Mouse (Mus musculus): ENCODE data around the gene Gstt1. TPM values are rescaled to one million over a fixed set of nuclear protein-coding genes. Genes with fewer than 3 reads are reported as not detected.
A peak's percentile ranks its signal among the peaks of the same experiment; 100 is the strongest.

Gstt1 gene
- polyA plus RNA-seq, 1 experiment from 2014 or later: 6.3 TPM

DNA sequence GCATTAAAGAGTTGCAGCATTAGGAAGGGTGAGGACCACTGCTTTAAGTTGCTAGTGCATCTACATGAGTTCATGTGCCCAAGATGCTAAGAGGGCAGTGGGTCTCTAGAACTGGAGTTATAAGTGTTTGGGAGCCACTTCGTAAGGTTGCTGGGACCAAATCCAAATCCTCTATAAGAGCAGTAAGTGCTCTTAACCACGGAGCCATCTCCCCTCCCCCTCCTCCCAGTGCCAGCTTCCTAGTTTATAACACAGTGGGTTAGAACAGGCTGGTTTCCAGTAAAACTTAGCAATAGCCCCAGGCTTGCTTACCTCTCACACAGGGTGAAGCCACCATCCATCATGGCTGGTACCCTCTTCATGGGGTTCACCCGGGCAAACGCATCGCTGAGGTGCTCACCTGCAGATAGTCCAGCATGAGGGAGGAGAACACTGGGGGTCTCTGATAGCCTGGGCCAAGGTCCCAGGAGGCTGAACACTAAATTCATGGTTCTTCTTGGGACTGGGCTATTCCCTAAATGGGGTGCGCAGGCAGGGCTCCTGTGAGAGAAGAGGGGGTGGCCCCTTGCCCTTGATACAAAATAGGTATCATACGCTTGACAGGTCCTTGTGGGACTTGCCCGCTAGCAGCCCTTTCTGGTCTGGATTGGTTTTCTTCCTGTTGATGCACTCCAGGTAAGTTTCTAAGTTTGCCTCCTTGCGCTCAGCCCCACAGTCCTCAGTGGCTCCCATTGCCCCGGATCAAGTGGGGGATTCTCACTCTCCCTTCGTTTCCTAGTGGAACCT is 1.5 kb downstream of the Gstt1 start:
- Histone ChIP-seq H3K4me1 (peaks cover 21% of the 10 kb centered on the region), H3K9ac (peak overlapping the region; percentile 47), H3K36me3 (replicated peaks) (no peaks in the 10 kb centered on the region), H3K4me3 (replicated peaks) (peak overlapping the region; percentile 44), H3K27me3 (peaks cover 23% of the 10 kb centered on the region), H3K27ac (no peak overlapping the region), H3K9me3 (no peaks in the 10 kb centered on the region), H3K4me2 (peak overlapping the region; percentile 74)
- ATAC-seq (ENCODE audit: low FRiP score): no peak
- WGBS: 44% methylated on average over 11 of the region's 11 CpGs

DNA sequence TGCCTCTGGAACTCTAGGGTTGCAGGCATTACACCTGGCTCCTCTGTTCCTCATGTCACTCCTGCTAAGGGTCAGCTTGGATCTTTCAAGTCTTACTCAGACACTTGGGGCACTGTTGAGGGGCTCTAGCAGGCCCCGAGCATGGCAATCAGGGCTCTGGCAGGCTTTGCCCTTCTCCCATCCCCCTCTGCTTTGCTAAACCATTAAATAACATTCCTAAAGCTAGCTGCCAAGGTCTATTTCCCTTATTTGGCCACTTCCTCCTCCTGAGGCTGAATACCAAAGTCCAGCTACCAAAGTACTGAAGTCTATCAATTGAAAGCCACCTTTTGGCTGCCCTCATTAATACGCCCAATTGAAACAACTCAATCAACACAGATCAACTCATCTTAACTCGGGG is 3.5 kb downstream of the Gstt1 start:
- Histone ChIP-seq H3K4me3 (replicated peaks) (no peak overlapping the region), H3K9me3 (no peaks in the 10 kb centered on the region), H3K27ac (no peak overlapping the region), H3K27me3 (peaks cover 23% of the 10 kb centered on the region), H3K4me2 (no peak overlapping the region), H3K36me3 (replicated peaks) (no peaks in the 10 kb centered on the region), H3K4me1 (peaks cover 21% of the 10 kb centered on the region), H3K9ac (no peak overlapping the region)
- 27% methylated on average over 3 of the region's 3 CpGs for WGBS
- no peak for ATAC-seq (ENCODE audit: low FRiP score)

DNA sequence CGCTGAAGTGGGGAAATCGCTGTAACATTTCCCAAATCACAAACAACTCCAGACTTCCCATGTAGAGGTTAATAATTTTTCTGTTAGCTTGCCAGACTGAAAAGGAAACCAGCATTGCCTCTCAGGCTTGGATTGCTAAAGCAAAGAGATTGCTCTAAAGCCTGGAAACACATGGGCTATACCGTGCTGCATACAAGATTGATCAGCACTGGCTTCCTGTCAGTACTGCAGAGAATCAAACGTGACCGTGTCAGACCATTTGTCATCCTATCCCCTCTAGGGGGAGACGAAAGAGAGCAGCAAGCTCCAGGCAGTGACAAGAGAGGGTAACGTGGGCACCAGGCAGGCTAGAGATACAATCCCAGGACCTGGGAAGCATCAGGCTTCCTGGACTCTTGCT is 7.6 kb downstream of the Gstt1 start:
- Histone ChIP-seq H3K9ac (no peak overlapping the region), H3K4me1 (peaks cover 4% of the 10 kb centered on the region), H3K36me3 (replicated peaks) (no peaks in the 10 kb centered on the region), H3K4me3 (replicated peaks) (no peak overlapping the region), H3K9me3 (no peaks in the 10 kb centered on the region), H3K27me3 (peaks cover 2% of the 10 kb centered on the region; the same call in 1 of the 2 replicates), H3K4me2 (no peak overlapping the region), H3K27ac (no peak overlapping the region)
- ATAC-seq (ENCODE audit: low FRiP score): no peak
- 23% methylated on average over 7 of the region's 7 CpGs for WGBS

DNA sequence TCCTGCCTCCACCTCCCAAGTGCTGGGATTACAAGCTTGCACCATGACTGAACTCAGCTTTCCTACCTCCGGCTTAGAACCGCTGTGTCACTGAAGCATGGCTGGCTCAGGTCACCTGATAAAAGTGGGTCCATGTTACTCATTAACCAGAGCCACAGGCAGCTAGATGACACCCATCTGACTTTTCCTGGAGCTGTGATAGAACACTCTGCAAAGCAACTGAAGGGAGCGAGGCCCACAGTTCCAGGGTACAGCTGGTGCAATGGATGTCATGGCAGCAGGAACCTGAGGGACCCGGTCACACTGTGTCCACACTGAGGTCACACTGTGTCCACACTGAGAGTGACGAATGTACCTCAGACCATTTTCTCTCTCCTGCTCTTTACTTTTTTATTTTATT is 8.5 kb downstream of the Gstt1 start:
- no peak overlapping the region for H3K4me3 ChIP-seq (replicated peaks)
- H3K27me3 ChIP-seq: peaks cover 2% of the 10 kb centered on the region; the same call in 1 of the 2 replicates
- H3K4me2 ChIP-seq: no peak overlapping the region
- WGBS: 90% methylated on average over 5 of the region's 5 CpGs
- no peaks in the 10 kb centered on the region for H3K36me3 ChIP-seq (replicated peaks)
- H3K9me3 ChIP-seq: no peaks in the 10 kb centered on the region
- no peak for ATAC-seq (ENCODE audit: low FRiP score)
- H3K9ac ChIP-seq: no peak overlapping the region
- H3K4me1 ChIP-seq: peaks cover 3% of the 10 kb centered on the region
- H3K27ac ChIP-seq: no peak overlapping the region

DNA sequence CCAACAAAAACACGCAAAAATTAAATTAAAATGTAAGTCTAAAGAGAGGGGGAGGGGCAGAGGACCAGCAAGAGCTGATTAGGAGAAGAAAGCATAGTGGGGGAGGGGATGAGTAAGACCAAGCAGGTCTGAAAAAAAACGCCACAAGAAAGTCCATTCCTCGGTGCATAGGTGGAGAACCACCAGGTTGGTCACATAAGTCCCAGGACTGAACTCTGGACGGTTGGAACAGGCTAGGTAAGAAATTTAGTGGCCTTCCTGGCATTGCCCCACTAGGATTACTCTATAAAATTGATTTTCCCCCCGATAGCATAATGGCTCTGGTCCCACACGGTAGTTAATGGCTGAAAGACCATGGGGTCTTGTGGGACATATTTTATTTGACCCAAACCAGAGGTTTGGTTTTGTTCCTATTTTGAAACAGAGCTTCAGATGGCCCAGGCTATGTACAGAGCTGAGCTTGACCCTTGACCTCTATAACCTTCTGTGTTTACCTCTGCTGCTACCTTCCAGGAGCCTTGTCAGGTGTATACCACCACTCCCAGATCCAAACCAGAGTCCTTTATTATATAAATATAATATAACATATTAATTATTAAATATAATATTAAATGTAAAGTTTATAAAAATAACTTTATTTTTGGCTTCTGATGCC is 9.2 kb downstream of the Gstt1 start:
- H3K27ac ChIP-seq: no peak overlapping the region
- no peaks in the 10 kb centered on the region for H3K4me1 ChIP-seq
- no peak overlapping the region for H3K4me3 ChIP-seq (replicated peaks)
- no peak overlapping the region for H3K4me2 ChIP-seq
- H3K27me3 ChIP-seq: 0 out of 2 replicates have a peak, but pooled peaks cover 2% of the 10 kb centered on the region
- no peak for ATAC-seq (ENCODE audit: low FRiP score)
- H3K9me3 ChIP-seq: no peaks in the 10 kb centered on the region
- H3K36me3 ChIP-seq (replicated peaks): no peaks in the 10 kb centered on the region
- H3K9ac ChIP-seq: no peak overlapping the region
- 83% methylated on average over 6 of the region's 6 CpGs for WGBS

DNA sequence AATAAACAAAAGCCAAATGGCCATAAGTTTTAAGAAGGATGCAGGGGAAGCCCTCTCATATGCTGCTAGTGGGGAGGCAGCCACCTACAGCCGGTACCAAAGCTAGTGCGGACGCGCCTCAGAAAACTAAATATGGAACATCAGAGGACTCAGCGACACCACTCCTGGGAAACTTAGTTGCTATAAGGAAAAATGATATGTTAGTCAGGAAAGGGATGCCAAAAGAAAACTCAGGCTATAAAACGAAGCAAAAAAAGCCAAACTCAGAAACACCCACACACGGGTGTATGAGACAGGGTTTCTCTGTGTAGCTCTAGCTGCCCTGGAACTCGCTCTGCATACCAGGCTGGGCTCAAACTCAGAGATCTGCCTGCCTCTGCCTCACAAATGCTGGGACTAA is 10.1 kb downstream of the Gstt1 start:
- ATAC-seq (ENCODE audit: low FRiP score): no peak
- Histone ChIP-seq H3K27me3 (peaks cover 3% of the 10 kb centered on the region; the same call in 1 of the 2 replicates), H3K4me2 (no peak overlapping the region), H3K9ac (no peak overlapping the region), H3K9me3 (no peaks in the 10 kb centered on the region), H3K36me3 (replicated peaks) (no peaks in the 10 kb centered on the region), H3K4me3 (replicated peaks) (no peak overlapping the region), H3K27ac (no peak overlapping the region), H3K4me1 (no peaks in the 10 kb centered on the region)
- 93% methylated on average over 8 of the region's 8 CpGs for WGBS

DNA sequence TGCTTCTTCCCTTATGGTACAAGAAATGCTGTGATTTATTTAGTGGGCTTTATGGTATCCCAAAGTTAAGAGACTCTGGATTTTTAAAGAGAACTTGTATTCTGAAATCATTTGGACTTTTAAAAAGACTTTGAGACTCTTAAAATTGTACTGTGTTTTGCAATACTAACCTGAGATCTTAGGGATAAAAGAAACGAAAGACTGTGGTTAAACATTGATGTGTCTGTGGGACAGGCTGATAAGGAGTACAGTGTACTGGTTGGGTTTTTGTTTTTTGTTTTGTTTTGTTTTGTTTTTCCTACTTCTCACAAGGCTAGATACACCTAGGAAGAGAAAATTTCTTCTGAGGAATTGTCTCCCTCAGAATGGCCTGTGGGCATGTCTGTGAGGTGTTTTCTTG is 12.9 kb downstream of the Gstt1 start:
- Histone ChIP-seq H3K4me2 (no peak overlapping the region), H3K4me1 (peaks cover 8% of the 10 kb centered on the region), H3K27me3 (peaks cover 25% of the 10 kb centered on the region), H3K36me3 (replicated peaks) (no peaks in the 10 kb centered on the region), H3K9me3 (no peaks in the 10 kb centered on the region), H3K4me3 (replicated peaks) (no peak overlapping the region), H3K9ac (no peak overlapping the region), H3K27ac (no peak overlapping the region)
- ATAC-seq (ENCODE audit: low FRiP score): no peak
- WGBS: 73% methylated on average over 1 of the region's 1 CpGs

DNA sequence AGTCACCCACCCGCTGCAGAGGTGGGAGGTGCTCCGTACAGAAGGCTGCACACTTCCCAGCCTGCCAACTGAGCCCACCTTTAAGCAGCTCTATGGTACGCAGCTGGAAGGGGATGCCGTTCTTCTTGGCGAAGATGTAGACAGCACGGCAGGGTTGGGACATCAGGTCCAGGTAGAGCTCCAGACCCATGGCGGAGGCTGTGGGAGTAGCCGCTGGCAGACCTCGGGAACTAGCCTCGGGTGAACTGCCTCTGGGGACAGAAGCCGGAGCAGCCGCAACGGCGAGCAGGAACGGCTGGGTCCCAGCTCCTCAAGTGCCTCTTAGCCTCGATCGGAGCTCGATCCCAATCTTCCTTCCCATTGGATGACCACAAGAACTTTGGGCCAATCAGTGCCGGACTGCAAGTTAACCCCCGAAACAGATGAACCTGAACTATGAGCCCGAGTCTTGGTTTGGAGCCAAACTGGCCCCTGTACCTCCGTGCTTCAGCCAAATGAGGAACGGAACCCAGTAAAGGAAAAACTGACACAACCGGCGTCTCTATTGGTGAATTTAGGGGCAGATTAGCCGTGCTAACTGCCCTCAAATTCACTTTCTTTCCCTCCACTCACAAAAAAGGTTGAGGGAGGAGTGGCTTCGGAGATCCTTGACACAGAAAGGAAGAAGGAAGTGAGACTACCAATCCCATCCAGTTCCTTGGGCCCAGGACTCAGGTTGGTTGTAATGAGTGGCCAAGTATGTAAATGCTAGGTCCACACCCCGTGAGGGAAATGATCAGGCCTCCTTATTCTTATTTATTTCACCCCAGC is 17.4 kb downstream of the Gstt1 start, which contains the start of the genes Gm20441 and Gstt3:
Gm20441 (minus strand) TSS at position 186 of the 810 bp plus-strand sequence.
Gstt3 (minus strand) TSS at position 646 of the 810 bp plus-strand sequence.
- Histone ChIP-seq H3K4me3 (replicated peaks) (peak within 1 kb of the TSS; percentile 36), H3K36me3 (replicated peaks) (no peaks in the 10 kb centered on the region), H3K27me3 (peaks cover 59% of the 10 kb centered on the region), H3K4me1 (peaks cover 18% of the 10 kb centered on the region), H3K27ac (no peak within 1 kb of the TSS), H3K9ac (peak within 1 kb of the TSS; percentile 46), H3K4me2 (peak within 1 kb of the TSS; percentile 72), H3K9me3 (no peaks in the 10 kb centered on the region)
- ATAC-seq (ENCODE audit: low FRiP score): no peak; the same call in 1 of the 2 replicates
- WGBS: 2% methylated on average over 28 of the region's 28 CpGs

DNA sequence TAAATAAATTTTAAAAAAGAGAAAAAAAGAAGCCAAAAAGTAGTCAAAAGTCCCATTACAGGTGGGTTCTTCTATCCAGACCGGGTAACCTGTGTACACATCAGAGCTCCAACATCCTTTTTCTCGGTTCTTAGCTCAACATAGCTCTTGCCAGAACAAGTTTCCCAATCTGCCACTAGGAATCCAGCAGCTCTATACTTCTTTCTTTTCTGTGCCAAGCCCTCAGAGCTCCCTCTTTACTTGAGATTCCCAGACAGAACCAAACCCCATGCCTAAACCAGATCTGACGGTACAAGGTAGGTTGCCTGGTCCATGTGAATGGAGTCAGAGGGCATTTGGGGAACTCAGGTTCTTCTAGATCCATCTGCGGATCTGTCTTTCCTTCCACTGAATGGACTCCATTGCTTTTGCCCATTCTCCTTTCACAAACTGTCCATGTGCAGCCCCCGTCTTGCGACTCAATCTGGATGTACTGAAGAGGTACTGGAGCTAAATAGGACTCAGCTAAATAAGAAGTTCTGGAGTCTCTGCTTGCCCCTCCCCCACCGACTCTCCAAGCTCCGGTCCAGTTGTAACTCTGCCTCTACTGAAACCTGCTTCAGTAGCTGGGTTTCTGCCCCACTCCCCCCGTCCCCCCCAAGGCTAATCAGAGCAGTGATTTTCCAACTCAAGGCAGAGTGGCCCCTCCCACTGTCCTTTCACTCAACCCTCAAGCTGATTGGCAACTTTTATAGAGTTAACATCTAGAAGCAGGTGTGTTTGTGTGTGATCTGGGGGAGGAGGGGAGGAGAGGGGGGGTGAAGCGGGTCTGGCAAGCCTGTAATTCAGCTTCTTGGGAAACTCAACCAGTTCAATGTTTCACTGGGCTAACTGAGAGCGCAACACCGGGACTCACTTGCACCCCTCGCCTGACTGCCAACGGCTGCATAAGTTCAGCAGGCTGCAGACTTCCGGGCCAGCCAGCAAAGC is 18.9 kb downstream of the Gstt1 start:
- Histone ChIP-seq H3K27me3 (peaks cover 61% of the 10 kb centered on the region), H3K4me2 (no peak overlapping the region; the same call in 1 of the 2 replicates), H3K27ac (no peak overlapping the region), H3K4me3 (replicated peaks) (no peak overlapping the region), H3K36me3 (replicated peaks) (no peaks in the 10 kb centered on the region), H3K9ac (no peak overlapping the region), H3K4me1 (peaks cover 18% of the 10 kb centered on the region), H3K9me3 (no peaks in the 10 kb centered on the region)
- no peak for ATAC-seq (ENCODE audit: low FRiP score)
- WGBS: 41% methylated on average over 15 of the region's 15 CpGs

DNA sequence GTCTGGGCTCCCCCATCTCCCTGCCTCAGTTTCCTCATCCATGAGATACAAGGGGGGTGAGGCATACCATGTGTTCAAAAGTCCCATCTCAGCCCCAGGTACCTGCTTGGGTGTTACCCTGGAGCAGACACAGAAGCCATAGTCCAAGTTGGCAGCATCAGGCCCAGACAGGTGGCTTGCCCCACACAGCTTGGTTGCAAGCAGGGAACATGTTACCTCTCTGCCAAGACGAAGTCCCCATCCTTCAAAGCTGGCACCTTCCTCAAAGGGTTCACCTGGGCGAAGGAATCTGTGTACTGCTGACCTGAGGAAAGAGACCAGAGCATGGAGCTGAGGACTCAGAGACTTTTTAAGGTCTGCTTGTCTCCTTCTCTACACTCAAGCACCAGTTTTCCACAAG is 20.5 kb downstream of the Gstt1 start:
- 85% methylated on average over 2 of the region's 2 CpGs for WGBS
- no peak overlapping the region for H3K4me3 ChIP-seq (replicated peaks)
- no peak overlapping the region for H3K4me2 ChIP-seq
- peaks cover 56% of the 10 kb centered on the region for H3K27me3 ChIP-seq
- ATAC-seq (ENCODE audit: low FRiP score): no peak
- H3K9ac ChIP-seq: no peak overlapping the region
- peaks cover 22% of the 10 kb centered on the region for H3K4me1 ChIP-seq
- no peaks in the 10 kb centered on the region for H3K9me3 ChIP-seq
- no peaks in the 10 kb centered on the region for H3K36me3 ChIP-seq (replicated peaks)
- no peak overlapping the region for H3K27ac ChIP-seq

DNA sequence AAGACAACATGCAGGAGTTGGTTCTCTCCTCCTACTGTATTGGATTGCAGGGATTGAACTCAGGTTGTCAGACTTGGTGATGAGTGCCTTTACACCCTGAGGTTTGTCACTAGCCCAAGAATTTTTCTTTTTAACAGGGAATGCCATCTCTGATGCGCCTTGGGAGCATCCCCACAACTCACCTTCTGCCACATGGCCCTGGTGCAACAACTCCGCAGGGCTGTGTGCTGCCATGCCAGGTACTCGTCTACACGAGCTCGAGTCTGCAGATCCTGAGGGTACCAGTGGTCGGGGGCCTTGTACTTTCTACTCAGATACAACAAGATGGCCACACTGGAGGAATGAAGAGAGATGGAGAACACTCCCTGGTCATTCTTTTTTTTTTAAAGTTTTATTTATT is 21.8 kb downstream of the Gstt1 start:
- no peak for ATAC-seq (ENCODE audit: low FRiP score)
- no peak overlapping the region for H3K4me3 ChIP-seq (replicated peaks)
- H3K27me3 ChIP-seq: peaks cover 45% of the 10 kb centered on the region
- no peak overlapping the region for H3K27ac ChIP-seq
- H3K4me1 ChIP-seq: peaks cover 32% of the 10 kb centered on the region
- H3K9me3 ChIP-seq: no peaks in the 10 kb centered on the region
- 86% methylated on average over 6 of the region's 6 CpGs for WGBS
- H3K9ac ChIP-seq: no peak overlapping the region
- H3K4me2 ChIP-seq: no peak overlapping the region
- no peaks in the 10 kb centered on the region for H3K36me3 ChIP-seq (replicated peaks)
